Mouse (Mus musculus) kidney, postnatal 0 days (tissue): ENCODE data around the gene Madd. TPM values are rescaled to one million over a fixed set of nuclear protein-coding genes. Genes with fewer than 3 reads are reported as not detected.

Experiments
- ATAC-seq: fragments of 200-750 bp; cut with Nextera tagmentation; replicated peaks from 2 replicates; pipeline ENCODE4 v1.8.0; 2017; ENCODE audit warnings: low read depth, moderate number of reproducible peaks, moderate TSS enrichment, moderate library complexity; ENCODE audit not compliant: low FRiP score
- DNase-seq: peaks from one replicate; pipeline ENCODE4 v3.0.0-alpha.2; 2016; ENCODE audit warnings: low spot score
- H3K27ac ChIP-seq: fragments of 300-500 bp; sonication (generic); 2 replicates; pipeline ENCODE4 v1.5.1; 2014; ENCODE audit warnings: mild to moderate bottlenecking
- H3K27me3 ChIP-seq: fragments of 300-500 bp; sonication (generic); 2 replicates; pipeline ENCODE4 v1.6.1; 2014; ENCODE audit warnings: low read length, mixed read lengths; ENCODE audit not compliant: insufficient read depth
- H3K36me3 ChIP-seq: fragments of 300-500 bp; sonication (generic); 2 replicates; pipeline ENCODE4 v1.6.1; 2014; ENCODE audit warnings: low read length, mixed read lengths; ENCODE audit not compliant: insufficient read depth
- H3K4me1 ChIP-seq: fragments of 300-500 bp; sonication (generic); replicated peaks from 2 replicates; pipeline ENCODE4 v1.6.1; 2014; ENCODE audit warnings: antibody characterized with exemption, low read length, mixed read lengths; ENCODE audit not compliant: insufficient read depth
- H3K4me2 ChIP-seq: fragments of 300-500 bp; sonication (generic); 2 replicates; pipeline ENCODE4 v1.6.1; 2014; ENCODE audit warnings: mild to moderate bottlenecking, low read length, moderate library complexity, mixed read lengths
- H3K4me3 ChIP-seq: fragments of 300-500 bp; sonication (generic); replicated peaks from 2 replicates; pipeline ENCODE4 v1.5.1; 2014; ENCODE audit warnings: low read depth, low read length
- H3K9ac ChIP-seq: fragments of 300-500 bp; sonication (generic); 2 replicates; pipeline ENCODE4 v1.6.1; 2014; ENCODE audit warnings: low read depth, low read length
- H3K9me3 ChIP-seq: fragments of 300-500 bp; sonication (generic); replicated peaks from 2 replicates; pipeline ENCODE4 v1.6.1; 2016; ENCODE audit warnings: low read length, inconsistent platforms, mixed read lengths
- CTCF ChIP-seq: IDR thresholded peaks from 2 replicates; pipeline ENCODE4 v1.5.1; 2016; ENCODE audit warnings: antibody characterized with exemption, low read depth, mild to moderate bottlenecking, moderate library complexity
- WGBS: fragments of 180-500 bp; shearing (Covaris S2); extraction: QIAGEN DNeasy Blood & Tissue Kit; methylation state at CpG from one replicate; pipeline ENCODE4 v1.1.7; 2014; 5-methylcytosine and 5-hydroxymethylcytosine counted together
- polyA plus RNA-seq: library from polyadenylated mRNA; unstranded; fragments of >200 nt; fragmentation: Nextera tagmentation; extraction: Ambion mirVana; gene quantifications from 2 replicates; pipeline ENCODE4 v1.2.1, GENCODE M21; 2015

The Madd gene
- polyA plus RNA-seq, 1 experiment from 2014 or later = 4.2 TPM

GRCm38 (mm10) chr2:91151331-91151730 lies 32.3 kb downstream of the Madd start:
- Histone ChIP-seq H3K27ac (no peak overlapping the region), H3K4me2 (no peak overlapping the region), H3K9ac (no peak overlapping the region), H3K27me3 (no peaks in the 10 kb centered on the region), H3K4me1 (no peaks in the 10 kb centered on the region), H3K36me3 (peaks cover 5% of the 10 kb centered on the region), H3K9me3 (no peaks in the 10 kb centered on the region), H3K4me3 (no peak overlapping the region)
- no peak for DNase-seq
- no peak for TF ChIP-seq CTCF
- 74% methylated on average over 1 of the region's 1 CpGs for WGBS
- no peak for ATAC-seq

- TF ChIP-seq CTCF = no peak
- no peak overlapping the region for H3K4me2 ChIP-seq
- ATAC-seq = no peak
Measured at GRCm38 (mm10) chr2:91148101-91148500, 35.5 kb downstream of the Madd start.

GRCm38 (mm10) chr2:91143401-91143800 lies 40.2 kb downstream of the Madd start:
- Histone ChIP-seq H3K36me3 (no peaks in the 10 kb centered on the region; the same call in none of the 2 replicates), H3K9ac (no peak overlapping the region), H3K4me3 (no peak overlapping the region), H3K27ac (no peak overlapping the region), H3K27me3 (no peaks in the 10 kb centered on the region), H3K4me2 (no peak overlapping the region), H3K9me3 (no peaks in the 10 kb centered on the region), H3K4me1 (no peaks in the 10 kb centered on the region)
- 96% methylated on average over 11 of the region's 11 CpGs for WGBS
- no peak for TF ChIP-seq CTCF
- ATAC-seq = no peak
- DNase-seq = no peak

More at GRCm38 (mm10) chr2:91148101-91148500, 35.5 kb downstream of the Madd start:
- DNase-seq = no peak
- Histone ChIP-seq H3K4me1 (no peaks in the 10 kb centered on the region), H3K27me3 (no peaks in the 10 kb centered on the region), H3K27ac (no peak overlapping the region), H3K9me3 (no peaks in the 10 kb centered on the region), H3K36me3 (peaks cover 5% of the 10 kb centered on the region; the same call in 1 of the 2 replicates), H3K9ac (no peak overlapping the region), H3K4me3 (no peak overlapping the region)

- no peak overlapping the region for H3K27ac ChIP-seq
- TF ChIP-seq CTCF = no peak
- H3K9me3 ChIP-seq = no peaks in the 10 kb centered on the region
- ATAC-seq (no peak), DNase-seq (no peak)
- H3K4me1 ChIP-seq = no peaks in the 10 kb centered on the region
- H3K27me3 ChIP-seq = no peaks in the 10 kb centered on the region
- H3K9ac ChIP-seq = no peak overlapping the region
- no peak overlapping the region for H3K4me2 ChIP-seq
- no peaks in the 10 kb centered on the region; the same call in none of the 2 replicates for H3K36me3 ChIP-seq
- no peak overlapping the region for H3K4me3 ChIP-seq
- 94% methylated on average over 6 of the region's 6 CpGs for WGBS
Measured at GRCm38 (mm10) chr2:91142920-91143319, 40.7 kb downstream of the Madd start.

- H3K4me3 ChIP-seq = no peak overlapping the region
- H3K27ac ChIP-seq = no peak overlapping the region
- H3K4me1 ChIP-seq = no peaks in the 10 kb centered on the region
- 82% methylated on average over 8 of the region's 8 CpGs for WGBS
- no peak for TF ChIP-seq CTCF
- H3K27me3 ChIP-seq = no peaks in the 10 kb centered on the region
- DNase-seq (no peak), ATAC-seq (no peak)
- no peak overlapping the region for H3K9ac ChIP-seq
- H3K36me3 ChIP-seq = no peaks in the 10 kb centered on the region; the same call in none of the 2 replicates
- no peak overlapping the region for H3K4me2 ChIP-seq
- H3K9me3 ChIP-seq = no peaks in the 10 kb centered on the region
Measured at GRCm38 (mm10) chr2:91139764-91140163, 43.9 kb downstream of the Madd start.

- no peak for ATAC-seq
- no peak for DNase-seq
- 55% methylated on average over 5 of the region's 5 CpGs for WGBS
- H3K9me3 ChIP-seq = no peaks in the 10 kb centered on the region
- H3K4me3 ChIP-seq = no peak overlapping the region
- H3K36me3 ChIP-seq = no peaks in the 10 kb centered on the region; the same call in none of the 2 replicates
- H3K4me2 ChIP-seq = no peak overlapping the region
- no peak overlapping the region for H3K27ac ChIP-seq
- no peak overlapping the region for H3K9ac ChIP-seq
- no peak for TF ChIP-seq CTCF
- no peaks in the 10 kb centered on the region for H3K27me3 ChIP-seq
- H3K4me1 ChIP-seq = no peaks in the 10 kb centered on the region
Measured at GRCm38 (mm10) chr2:91139311-91139710, 44.3 kb downstream of the Madd start.

GRCm38 (mm10) chr2:91137481-91137880 lies 46.2 kb downstream of the Madd start:
- H3K9ac ChIP-seq = no peak overlapping the region
- no peaks in the 10 kb centered on the region; the same call in 1 of the 2 replicates for H3K36me3 ChIP-seq
- no peak for ATAC-seq
- no peak overlapping the region for H3K27ac ChIP-seq
- H3K9me3 ChIP-seq = no peaks in the 10 kb centered on the region
- H3K27me3 ChIP-seq = no peaks in the 10 kb centered on the region
- TF ChIP-seq CTCF = no peak
- H3K4me1 ChIP-seq = no peaks in the 10 kb centered on the region
- WGBS = 85% methylated on average over 6 of the region's 6 CpGs
- no peak for DNase-seq
- no peak overlapping the region for H3K4me2 ChIP-seq
- H3K4me3 ChIP-seq = no peak overlapping the region
